Mouse (Mus musculus): ENCODE data around the gene Msi2. TPM values are rescaled to one million over a fixed set of nuclear protein-coding genes. Genes with fewer than 3 reads are reported as not detected.

The Msi2 gene
- total RNA-seq (2021): 100 to 1,000 TPM; 105 to 113 TPM

- DNase-seq: peak; percentile 88 to 90
Observed at GRCm38 (mm10) chr11:88718050-88718765, at the start of gene Msi2. Msi2 (minus strand) TSS chr11:88718513.

- DNase-seq: no peak
Observed at GRCm38 (mm10) chr11:88765635-88766034, 47.3 kb upstream of the Msi2 start.

GRCm38 (mm10) chr11:88763371-88763770 is 45.1 kb upstream of the Msi2 start:
- no peak for DNase-seq

- no peak for DNase-seq
Observed at GRCm38 (mm10) chr11:88759501-88759900, 41.2 kb upstream of the Msi2 start.

- DNase-seq: no peak
Observed at GRCm38 (mm10) chr11:88758402-88758801, 40.1 kb upstream of the Msi2 start.

GRCm38 (mm10) chr11:88745306-88745705 is 27.0 kb upstream of the Msi2 start:
- no peak for DNase-seq

GRCm38 (mm10) chr11:88739574-88740295 is 21.4 kb upstream of the Msi2 start:
- no peak for DNase-seq

GRCm38 (mm10) chr11:88729363-88729762 is 11.1 kb upstream of the Msi2 start:
- DNase-seq: no peak

GRCm38 (mm10) chr11:88728508-88728890 is 10.2 kb upstream of the Msi2 start:
- peak; percentile 66 to 78 for DNase-seq

GRCm38 (mm10) chr11:88727768-88728507 is 9.6 kb upstream of the Msi2 start:
- no peak for DNase-seq

GRCm38 (mm10) chr11:88721144-88721636 is 2.9 kb upstream of the Msi2 start:
- DNase-seq: no peak

GRCm38 (mm10) chr11:88720261-88721143 is 2.2 kb upstream of the Msi2 start:
- no peak for DNase-seq

- no peak for DNase-seq
Observed at GRCm38 (mm10) chr11:88719601-88720000, 1.3 kb upstream of the Msi2 start.

GRCm38 (mm10) chr11:88718766-88719595 is 668 bp upstream of the Msi2 start:
- no peak for DNase-seq

- peak in 1 of 2 experiments; percentile 26 for DNase-seq
Observed at GRCm38 (mm10) chr11:88717644-88718049, 666 bp downstream of the Msi2 start.

- no peak for DNase-seq
Observed at GRCm38 (mm10) chr11:88717016-88717643, 1.2 kb downstream of the Msi2 start.

- DNase-seq: peak; percentile 50 to 56
Observed at GRCm38 (mm10) chr11:88716061-88716994, 2.0 kb downstream of the Msi2 start.

GRCm38 (mm10) chr11:88715299-88715698 is 3.0 kb downstream of the Msi2 start:
- DNase-seq: no peak

GRCm38 (mm10) chr11:88714127-88714526 is 4.2 kb downstream of the Msi2 start:
- no peak for DNase-seq

Data from layer of hippocampus, postnatal 36 days (tissue).